Mouse (Mus musculus) forebrain, postnatal 0 days (tissue): Measurements from ENCODE around the gene Pnpla2. TPM values are rescaled to one million over a fixed set of nuclear protein-coding genes. Genes with fewer than 3 reads are reported as not detected.

Source experiments
- ATAC-seq: fragments of 200-750 bp; cut with Nextera tagmentation; 2 replicates; pipeline ENCODE4 v1.8.0; 2017; ENCODE audit warnings: mild to moderate bottlenecking, moderate library complexity
- DNase-seq: peaks from one replicate; pipeline ENCODE4 v3.0.0-alpha.2; 2015
- H3K27ac ChIP-seq: fragments of 300-500 bp; sonication (generic); 2 replicates; pipeline ENCODE4 v1.5.1; 2014; ENCODE audit warnings: low read depth, mild to moderate bottlenecking, antibody characterized with exemption, low read length, moderate library complexity, mixed read lengths
- H3K27me3 ChIP-seq: fragments of 300-500 bp; sonication (generic); 2 replicates; pipeline ENCODE4 v1.6.1; 2014; ENCODE audit warnings: mild to moderate bottlenecking, low read length, mixed read lengths; ENCODE audit not compliant: insufficient read depth
- H3K36me3 ChIP-seq: fragments of 300-500 bp; sonication (generic); 2 replicates; pipeline ENCODE4 v1.6.1; 2014; ENCODE audit warnings: mild to moderate bottlenecking, moderate library complexity; ENCODE audit not compliant: insufficient read depth
- H3K4me1 ChIP-seq: fragments of 300-500 bp; sonication (generic); 2 replicates; pipeline ENCODE4 v1.6.1; 2014; ENCODE audit warnings: antibody characterized with exemption; ENCODE audit not compliant: insufficient read depth
- H3K4me2 ChIP-seq: fragments of 300-500 bp; sonication (generic); 2 replicates; pipeline ENCODE4 v1.6.1; 2014; ENCODE audit warnings: low read depth, mild to moderate bottlenecking, moderate library complexity
- H3K4me3 ChIP-seq: fragments of 300-500 bp; sonication (generic); 2 replicates; pipeline ENCODE4 v1.5.1; 2014; ENCODE audit warnings: low read depth, low read length, mixed read lengths
- H3K9ac ChIP-seq: fragments of 300-500 bp; sonication (generic); 2 replicates; pipeline ENCODE4 v1.6.1; 2014; ENCODE audit warnings: mild to moderate bottlenecking
- H3K9me3 ChIP-seq: fragments of 300-500 bp; sonication (generic); 2 replicates; pipeline ENCODE4 v1.6.1; 2016; ENCODE audit warnings: low read length
- CTCF ChIP-seq: sonication (generic); IDR thresholded peaks from 2 replicates; pipeline ENCODE4 v1.5.1; 2016; ENCODE audit warnings: antibody characterized with exemption, control low read depth, low read depth
- WGBS: fragments of 180-500 bp; shearing (Covaris S2); extraction: QIAGEN DNeasy Blood & Tissue Kit; methylation state at CpG from one replicate; pipeline ENCODE4 v1.1.7; 2014; 5-methylcytosine and 5-hydroxymethylcytosine counted together
- polyA plus RNA-seq: library from polyadenylated mRNA; unstranded; fragments of >200 nt; fragmentation: Nextera tagmentation; extraction: Ambion mirVana; gene quantifications from 2 replicates; pipeline ENCODE4 v1.2.1, GENCODE M21; 2015
- total RNA-seq: library from RNA; depleted of rRNA; stranded (reverse); fragments of >200 nt; gene quantifications from 2 replicates; pipeline ENCODE4 v1.2.3, GENCODE M21; 2014

Gene Pnpla2
- total and polyA plus RNA-seq, 2 experiments from 2014 or later: 7.7 to 22.4 TPM

- H3K27ac ChIP-seq: no peak overlapping the region
- no peak for TF ChIP-seq CTCF
- H3K9me3 ChIP-seq: no peaks in the 10 kb centered on the region
- H3K27me3 ChIP-seq: no peaks in the 10 kb centered on the region
- peaks cover 32% of the 10 kb centered on the region for H3K36me3 ChIP-seq
- DNase-seq (no peak), ATAC-seq (no peak)
- no peak overlapping the region for H3K4me3 ChIP-seq
- H3K4me1 ChIP-seq: no peaks in the 10 kb centered on the region
- H3K9ac ChIP-seq: no peak overlapping the region
- 63% methylated on average over 1 of the region's 1 CpGs for WGBS
- H3K4me2 ChIP-seq: no peak overlapping the region
These were observed 38.7 kb downstream of the Pnpla2 start for GRCm38 (mm10) chr7:141493729-141494128.

- Histone ChIP-seq H3K36me3 (peaks cover 38% of the 10 kb centered on the region), H3K27ac (no peak overlapping the region), H3K4me2 (no peak overlapping the region), H3K9ac (no peak overlapping the region), H3K27me3 (no peaks in the 10 kb centered on the region), H3K9me3 (no peaks in the 10 kb centered on the region), H3K4me3 (no peak overlapping the region), H3K4me1 (no peaks in the 10 kb centered on the region)
- no peak for TF ChIP-seq CTCF
- ATAC-seq: no peak
- no peak for DNase-seq
- WGBS: 92% methylated on average over 2 of the region's 2 CpGs
These were observed 40.4 kb downstream of the Pnpla2 start for GRCm38 (mm10) chr7:141495379-141495778.

- TF ChIP-seq CTCF: no peak
- Histone ChIP-seq H3K27ac (no peak overlapping the region), H3K36me3 (peaks cover 38% of the 10 kb centered on the region), H3K27me3 (no peaks in the 10 kb centered on the region), H3K4me3 (no peak overlapping the region), H3K4me1 (no peaks in the 10 kb centered on the region), H3K4me2 (no peak overlapping the region), H3K9me3 (no peaks in the 10 kb centered on the region), H3K9ac (no peak overlapping the region)
- no peak for DNase-seq
- no peak for ATAC-seq
- 86% methylated on average over 4 of the region's 4 CpGs for WGBS
These were observed 40.9 kb downstream of the Pnpla2 start for GRCm38 (mm10) chr7:141495940-141496339.

DNA sequence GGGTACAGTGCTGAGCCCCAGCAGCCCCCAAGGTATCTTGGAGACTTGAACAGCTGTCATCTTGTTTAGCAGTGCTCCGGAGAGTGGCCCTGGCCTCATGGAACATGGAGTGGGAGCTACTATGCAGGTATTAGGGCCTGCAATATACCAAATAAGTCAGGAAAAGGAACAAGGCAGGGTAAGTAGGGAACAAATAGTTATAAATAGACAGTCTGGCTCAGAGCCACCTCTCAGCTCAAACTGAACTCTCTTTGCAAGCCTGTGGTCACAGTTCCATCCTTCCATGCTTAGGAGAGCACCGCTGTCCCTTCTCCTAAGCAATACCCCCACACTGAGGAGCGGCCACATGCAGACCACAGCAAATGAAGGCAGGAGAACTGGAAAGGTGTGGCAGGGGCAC lies 42.6 kb downstream of the Pnpla2 start:
- H3K27ac ChIP-seq: no peak overlapping the region
- TF ChIP-seq CTCF: no peak
- H3K27me3 ChIP-seq: no peaks in the 10 kb centered on the region
- H3K4me3 ChIP-seq: no peak overlapping the region
- H3K4me2 ChIP-seq: no peak overlapping the region
- ATAC-seq (no peak), DNase-seq (no peak)
- no peaks in the 10 kb centered on the region for H3K9me3 ChIP-seq
- no peaks in the 10 kb centered on the region for H3K4me1 ChIP-seq
- 96% methylated on average over 3 of the region's 3 CpGs for WGBS
- H3K9ac ChIP-seq: no peak overlapping the region
- H3K36me3 ChIP-seq: peaks cover 28% of the 10 kb centered on the region

DNA sequence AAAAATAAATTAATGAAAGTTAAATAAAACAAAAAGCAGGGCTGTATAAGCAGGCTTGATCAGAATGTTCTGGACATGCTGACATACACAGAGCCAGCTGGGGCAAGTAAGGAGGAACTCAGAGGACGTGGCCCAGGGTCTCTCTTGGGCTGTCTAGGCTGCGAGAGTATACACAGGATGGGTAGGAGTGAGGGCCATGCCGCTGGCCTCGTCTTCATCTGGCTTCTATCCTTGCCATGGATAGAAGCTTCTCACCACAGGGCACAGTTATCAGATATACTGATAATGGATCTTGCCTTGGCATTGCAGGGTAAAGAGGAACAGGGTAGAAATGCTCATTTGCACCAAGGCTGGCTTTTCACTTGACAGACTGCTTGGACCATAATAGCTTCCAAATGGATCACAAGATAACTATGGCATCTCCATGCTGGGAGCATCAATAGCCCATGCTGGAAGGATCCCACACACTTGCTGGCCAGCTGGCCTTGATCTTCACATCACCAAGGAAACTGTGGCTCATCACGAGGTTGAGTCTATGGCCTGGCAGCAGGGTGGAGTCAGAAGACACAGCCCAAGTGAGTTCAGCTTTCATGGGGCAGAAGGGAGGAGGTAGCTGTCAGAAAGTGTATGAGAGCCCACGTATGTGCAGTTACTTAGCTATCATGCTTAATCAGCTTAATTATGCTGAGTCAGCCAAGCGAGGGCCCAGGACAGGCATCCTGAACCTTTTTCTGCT lies 47.0 kb downstream of the Pnpla2 start:
- no peaks in the 10 kb centered on the region for H3K4me1 ChIP-seq
- WGBS: 83% methylated on average over 7 of the region's 7 CpGs
- no peak overlapping the region for H3K9ac ChIP-seq
- peaks cover 8% of the 10 kb centered on the region; the same call in 1 of the 2 replicates for H3K36me3 ChIP-seq
- DNase-seq: no peak
- no peaks in the 10 kb centered on the region for H3K27me3 ChIP-seq
- ATAC-seq: no peak
- TF ChIP-seq CTCF: no peak
- no peaks in the 10 kb centered on the region for H3K9me3 ChIP-seq
- no peak overlapping the region for H3K27ac ChIP-seq
- no peak overlapping the region for H3K4me3 ChIP-seq
- no peak overlapping the region for H3K4me2 ChIP-seq

DNA sequence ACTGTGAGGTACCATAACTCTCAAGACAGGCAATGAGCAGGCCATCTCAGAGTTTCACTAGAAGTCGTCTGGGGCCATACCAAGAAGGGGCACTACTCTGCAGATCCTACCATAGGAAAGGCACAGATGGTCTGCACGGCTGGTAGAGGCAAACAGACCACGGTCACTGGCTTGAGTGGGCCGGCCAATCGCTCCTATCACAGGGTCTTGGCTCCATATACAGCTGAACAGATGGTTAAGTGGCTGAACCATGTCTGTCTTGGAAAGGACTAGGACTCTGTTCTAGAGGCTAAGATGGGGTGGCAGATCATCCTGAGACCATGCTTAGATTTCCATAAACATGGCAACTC lies 47.5 kb downstream of the Pnpla2 start:
- WGBS: 88% methylated on average over 5 of the region's 5 CpGs
- TF ChIP-seq CTCF: no peak

GRCm38 (mm10) chr7:141506278-141506677 lies 51.3 kb downstream of the Pnpla2 start:
- no peak for TF ChIP-seq CTCF
- ATAC-seq (no peak), DNase-seq (no peak)
- Histone ChIP-seq H3K27me3 (no peaks in the 10 kb centered on the region), H3K9ac (no peak overlapping the region), H3K4me1 (no peaks in the 10 kb centered on the region), H3K36me3 (peaks cover 12% of the 10 kb centered on the region; the same call in 1 of the 2 replicates), H3K9me3 (no peaks in the 10 kb centered on the region), H3K4me2 (no peak overlapping the region), H3K27ac (no peak overlapping the region), H3K4me3 (no peak overlapping the region)
- WGBS: 69% methylated on average over 2 of the region's 2 CpGs

More for the DNA sequence above, 47.5 kb downstream of the Pnpla2 start:
- ATAC-seq (no peak), DNase-seq (no peak)
- Histone ChIP-seq H3K9ac (no peak overlapping the region), H3K4me1 (no peaks in the 10 kb centered on the region), H3K4me2 (no peak overlapping the region), H3K4me3 (no peak overlapping the region), H3K27ac (no peak overlapping the region), H3K9me3 (no peaks in the 10 kb centered on the region), H3K36me3 (peaks cover 8% of the 10 kb centered on the region; the same call in 1 of the 2 replicates), H3K27me3 (no peaks in the 10 kb centered on the region)
